Mouse (Mus musculus) ES-Bruce4 (cell line): ENCODE results near the gene Dhh. TPM values are rescaled to one million over a fixed set of nuclear protein-coding genes. Genes with fewer than 3 reads are reported as not detected.

Source experiments
- H3K27ac ChIP-seq: 2 replicates; pipeline ENCODE4 v1.5.1; 2012; ENCODE audit warnings: low read length, inconsistent platforms; ENCODE audit not compliant: insufficient read depth
- H3K27me3 ChIP-seq: 2 replicates; pipeline ENCODE4 v1.6.1; 2012; ENCODE audit warnings: mild to moderate bottlenecking, low read length, inconsistent platforms; ENCODE audit not compliant: control insufficient read depth, poor library complexity, insufficient read depth, severe bottlenecking
- H3K36me3 ChIP-seq: 2 replicates; pipeline ENCODE4 v1.6.1; 2012; ENCODE audit warnings: inconsistent platforms, mild to moderate bottlenecking, low read length, moderate library complexity; ENCODE audit not compliant: control insufficient read depth, poor library complexity, insufficient read depth, severe bottlenecking
- H3K4me1 ChIP-seq: one replicate; pipeline ENCODE4 v1.8.1; 2011; ENCODE audit warnings: low read length; ENCODE audit not compliant: control insufficient read depth, insufficient read depth
- H3K4me3 ChIP-seq: 2 replicates; pipeline ENCODE4 v1.5.1; 2011; ENCODE audit warnings: low read depth, mild to moderate bottlenecking, low read length
- H3K9ac ChIP-seq: 2 replicates; pipeline ENCODE4 v1.6.1; 2012; ENCODE audit warnings: low read depth, mild to moderate bottlenecking, inconsistent platforms; ENCODE audit not compliant: poor library complexity, severe bottlenecking
- H3K9me3 ChIP-seq: replicated peaks from 2 replicates; pipeline ENCODE4 v1.6.1; 2012; ENCODE audit warnings: mild to moderate bottlenecking, low read length, inconsistent platforms; ENCODE audit not compliant: control insufficient read depth, poor library complexity, insufficient read depth, severe bottlenecking
- CTCF ChIP-seq: IDR thresholded peaks from one replicate; pipeline ENCODE4 v1.8.1; 2011; ENCODE audit warnings: low read depth, low read length
- EP300 ChIP-seq: IDR thresholded peaks from 2 replicates; pipeline ENCODE4 v1.6.1; 2011; ENCODE audit warnings: low read depth, low read length; ENCODE audit not compliant: insufficient read depth
- POLR2A ChIP-seq: IDR thresholded peaks from one replicate; pipeline ENCODE4 v1.8.1; 2011; ENCODE audit warnings: low read length; ENCODE audit not compliant: insufficient read depth
- polyA plus RNA-seq: library from polyadenylated mRNA; stranded (reverse); fragments of >200 nt; gene quantifications from 2 replicates; pipeline ENCODE4 v1.2.4, GENCODE M21; 2011; ENCODE audit warnings: low read depth; ENCODE audit not compliant: missing spikeins, insufficient read depth, insufficient read length

The Dhh gene
- polyA plus RNA-seq, 1 experiment = 0.40 TPM

GRCm38 (mm10) chr15:98866501-98866900 lies 31.8 kb downstream of the Dhh start:
- Histone ChIP-seq H3K9me3 (no peaks in the 10 kb centered on the region), H3K27me3 (no peaks in the 10 kb centered on the region), H3K9ac (no peak overlapping the region), H3K4me1 (peaks cover 2% of the 10 kb centered on the region), H3K27ac (no peak overlapping the region), H3K4me3 (no peak overlapping the region), H3K36me3 (peaks cover 45% of the 10 kb centered on the region)
- no peak for TF ChIP-seq POLR2A
- no peak for TF ChIP-seq CTCF
- no peak for TF ChIP-seq EP300

- Histone ChIP-seq H3K27me3 (no peaks in the 10 kb centered on the region), H3K9me3 (no peaks in the 10 kb centered on the region), H3K9ac (no peak overlapping the region), H3K4me3 (no peak overlapping the region), H3K27ac (no peak overlapping the region), H3K4me1 (peaks cover 2% of the 10 kb centered on the region), H3K36me3 (peaks cover 52% of the 10 kb centered on the region)
- no peak for TF ChIP-seq EP300
- no peak for TF ChIP-seq POLR2A
- TF ChIP-seq CTCF = no peak
Measured at GRCm38 (mm10) chr15:98865771-98866170, 32.6 kb downstream of the Dhh start.

GRCm38 (mm10) chr15:98864951-98865350 lies 33.4 kb downstream of the Dhh start:
- H3K36me3 ChIP-seq = peaks cover 53% of the 10 kb centered on the region
- H3K9me3 ChIP-seq = no peaks in the 10 kb centered on the region
- H3K4me1 ChIP-seq = peaks cover 2% of the 10 kb centered on the region
- H3K27ac ChIP-seq = no peak overlapping the region
- H3K27me3 ChIP-seq = no peaks in the 10 kb centered on the region
- no peak overlapping the region for H3K4me3 ChIP-seq
- H3K9ac ChIP-seq = no peak overlapping the region
- no peak for TF ChIP-seq CTCF

GRCm38 (mm10) chr15:98863451-98863958 lies 34.8 kb downstream of the Dhh start:
- no peaks in the 10 kb centered on the region for H3K27me3 ChIP-seq
- H3K4me3 ChIP-seq = no peak overlapping the region
- no peaks in the 10 kb centered on the region for H3K9me3 ChIP-seq
- no peak overlapping the region for H3K27ac ChIP-seq
- H3K9ac ChIP-seq = no peak overlapping the region
- TF ChIP-seq CTCF (no peak), EP300 (no peak), POLR2A (no peak)
- peaks cover 2% of the 10 kb centered on the region for H3K4me1 ChIP-seq
- peaks cover 53% of the 10 kb centered on the region for H3K36me3 ChIP-seq

- no peak for TF ChIP-seq EP300
- no peak for TF ChIP-seq POLR2A
- no peak for TF ChIP-seq CTCF
- Histone ChIP-seq H3K27me3 (no peaks in the 10 kb centered on the region), H3K36me3 (peaks cover 62% of the 10 kb centered on the region), H3K4me3 (no peak overlapping the region), H3K9ac (no peak overlapping the region), H3K4me1 (no peaks in the 10 kb centered on the region), H3K27ac (no peak overlapping the region), H3K9me3 (no peaks in the 10 kb centered on the region)
Measured at GRCm38 (mm10) chr15:98861701-98862410, 36.5 kb downstream of the Dhh start.

- TF ChIP-seq CTCF (no peak), POLR2A (no peak)
- H3K27ac ChIP-seq = no peak overlapping the region
- no peak overlapping the region for H3K4me3 ChIP-seq
- H3K9ac ChIP-seq = no peak overlapping the region
- H3K4me1 ChIP-seq = no peaks in the 10 kb centered on the region
- H3K36me3 ChIP-seq = peaks cover 60% of the 10 kb centered on the region
- no peaks in the 10 kb centered on the region for H3K9me3 ChIP-seq
- H3K27me3 ChIP-seq = no peaks in the 10 kb centered on the region
Measured at GRCm38 (mm10) chr15:98860921-98861320, 37.4 kb downstream of the Dhh start.
